Mouse (Mus musculus) cerebellum, postnatal 14 days (tissue): ENCODE results near the gene Tacr1.
A peak's percentile ranks its signal among the peaks of the same experiment; 100 is the strongest.

ENCODE experiments used
- DNase-seq, 2 experiments: peaks; one replicate each; pipeline ENCODE4 v3.0.0; 2021; ENCODE audit warnings: mixed read lengths in 2 of 2

Gene Tacr1

GRCm38 (mm10) chr6:82525107-82525867, 123.2 kb downstream of the Tacr1 start:
- no peak for DNase-seq

- DNase-seq, result no peak
Observed at GRCm38 (mm10) chr6:82528631-82529030, 126.5 kb downstream of the Tacr1 start.

- DNase-seq, result no peak
Observed at GRCm38 (mm10) chr6:82536641-82537040, 134.5 kb downstream of the Tacr1 start.

- peak in 1 of 2 experiments; percentile 14 for DNase-seq
Observed at GRCm38 (mm10) chr6:82549270-82549669, 147.1 kb downstream of the Tacr1 start.

- DNase-seq, result no peak
Observed at GRCm38 (mm10) chr6:82575445-82575844, 173.3 kb downstream of the Tacr1 start.

- DNase-seq, result peak; percentile 19 to 62
Observed at GRCm38 (mm10) chr6:82585396-82585795, 183.3 kb downstream of the Tacr1 start.

- DNase-seq, result peak; percentile 83 to 86
Observed at GRCm38 (mm10) chr6:82589387-82589786, 187.3 kb downstream of the Tacr1 start.

- no peak for DNase-seq
Observed at GRCm38 (mm10) chr6:82595461-82596090, 193.4 kb downstream of the Tacr1 start.

GRCm38 (mm10) chr6:82603228-82603627, 201.1 kb downstream of the Tacr1 start:
- peak; percentile 37 to 50 for DNase-seq

- DNase-seq, result peak; percentile 70 to 79
Observed at GRCm38 (mm10) chr6:82603665-82604064, 201.5 kb downstream of the Tacr1 start.

- peak; percentile 20 to 32 for DNase-seq
Observed at GRCm38 (mm10) chr6:82604791-82605190, 202.7 kb downstream of the Tacr1 start.

GRCm38 (mm10) chr6:82608756-82609155, 206.6 kb downstream of the Tacr1 start:
- DNase-seq, result no peak

- DNase-seq, result no peak
Observed at GRCm38 (mm10) chr6:82609339-82609926, 207.3 kb downstream of the Tacr1 start.
